Mouse (Mus musculus): ENCODE results near the gene Rad51b. TPM values are rescaled to one million over a fixed set of nuclear protein-coding genes. Genes with fewer than 3 reads are reported as not detected.

The Rad51b gene
- polyA plus RNA-seq, 1 experiment from 2014 or later: 1.3 TPM

GRCm38 (mm10) chr12:79842319-79842718, 545.2 kb downstream of the Rad51b start:
- H3K27ac ChIP-seq: no peak overlapping the region
- H3K27me3 ChIP-seq (replicated peaks): no peaks in the 10 kb centered on the region
- H3K4me3 ChIP-seq: no peak overlapping the region
- no peak overlapping the region for H3K9ac ChIP-seq
- H3K4me2 ChIP-seq: no peak overlapping the region
- H3K9me3 ChIP-seq: no peaks in the 10 kb centered on the region
- no peak for ATAC-seq (replicated peaks)
- WGBS: 33% methylated on average over 7 of the region's 7 CpGs
- H3K4me1 ChIP-seq: peaks cover 28% of the 10 kb centered on the region
- H3K36me3 ChIP-seq (replicated peaks): no peaks in the 10 kb centered on the region

- no peak for ATAC-seq (replicated peaks)
- WGBS: 77% methylated on average over 11 of the region's 11 CpGs
- H3K4me1 ChIP-seq: peaks cover 28% of the 10 kb centered on the region
- no peak overlapping the region for H3K27ac ChIP-seq
- no peaks in the 10 kb centered on the region for H3K27me3 ChIP-seq (replicated peaks)
- H3K4me2 ChIP-seq: no peak overlapping the region
- H3K9me3 ChIP-seq: no peaks in the 10 kb centered on the region
- H3K36me3 ChIP-seq (replicated peaks): no peaks in the 10 kb centered on the region
- no peak overlapping the region for H3K4me3 ChIP-seq
- H3K9ac ChIP-seq: no peak overlapping the region
These were observed 545.9 kb downstream of the Rad51b start for GRCm38 (mm10) chr12:79843002-79843401.

- 54% methylated on average over 6 of the region's 6 CpGs for WGBS
- no peaks in the 10 kb centered on the region for H3K27me3 ChIP-seq (replicated peaks)
- H3K4me3 ChIP-seq: no peak overlapping the region
- no peak overlapping the region for H3K9ac ChIP-seq
- no peak for ATAC-seq (replicated peaks)
- 0 out of 2 replicates have a peak overlapping the region, but pooled peaks have one; percentile 12 for H3K27ac ChIP-seq
- no peaks in the 10 kb centered on the region for H3K9me3 ChIP-seq
- H3K4me1 ChIP-seq: peaks cover 25% of the 10 kb centered on the region
- H3K4me2 ChIP-seq: no peak overlapping the region
- no peaks in the 10 kb centered on the region for H3K36me3 ChIP-seq (replicated peaks)
These were observed 546.4 kb downstream of the Rad51b start for GRCm38 (mm10) chr12:79843496-79843895.

GRCm38 (mm10) chr12:79846247-79847151, 549.4 kb downstream of the Rad51b start:
- WGBS: 30% methylated on average over 7 of the region's 7 CpGs
- no peak for ATAC-seq (replicated peaks)
- Histone ChIP-seq H3K36me3 (replicated peaks) (no peaks in the 10 kb centered on the region), H3K27me3 (replicated peaks) (no peaks in the 10 kb centered on the region), H3K4me1 (peaks cover 9% of the 10 kb centered on the region; the same call in 1 of the 2 replicates), H3K9me3 (no peaks in the 10 kb centered on the region), H3K4me3 (no peak overlapping the region), H3K4me2 (no peak overlapping the region), H3K27ac (no peak overlapping the region), H3K9ac (no peak overlapping the region)

GRCm38 (mm10) chr12:79848539-79848938, 551.5 kb downstream of the Rad51b start:
- H3K4me1 ChIP-seq: 0 out of 2 replicates have a peak, but pooled peaks cover 3% of the 10 kb centered on the region
- H3K9me3 ChIP-seq: no peaks in the 10 kb centered on the region
- no peak overlapping the region for H3K4me2 ChIP-seq
- no peak for ATAC-seq (replicated peaks)
- 71% methylated on average over 13 of the region's 13 CpGs for WGBS
- H3K36me3 ChIP-seq (replicated peaks): no peaks in the 10 kb centered on the region
- no peaks in the 10 kb centered on the region for H3K27me3 ChIP-seq (replicated peaks)
- H3K4me3 ChIP-seq: no peak overlapping the region
- no peak overlapping the region for H3K27ac ChIP-seq
- H3K9ac ChIP-seq: no peak overlapping the region

- no peak for ATAC-seq (replicated peaks)
- Histone ChIP-seq H3K4me3 (no peak overlapping the region), H3K4me2 (no peak overlapping the region), H3K9ac (no peak overlapping the region), H3K27ac (no peak overlapping the region), H3K27me3 (replicated peaks) (no peaks in the 10 kb centered on the region), H3K36me3 (replicated peaks) (no peaks in the 10 kb centered on the region), H3K4me1 (no peaks in the 10 kb centered on the region), H3K9me3 (no peaks in the 10 kb centered on the region)
- 83% methylated on average over 5 of the region's 5 CpGs for WGBS
These were observed 552.9 kb downstream of the Rad51b start for GRCm38 (mm10) chr12:79850021-79850420.

GRCm38 (mm10) chr12:79851898-79852297, 554.8 kb downstream of the Rad51b start:
- WGBS: 89% methylated on average over 8 of the region's 8 CpGs
- Histone ChIP-seq H3K27me3 (replicated peaks) (no peaks in the 10 kb centered on the region), H3K9ac (no peak overlapping the region), H3K4me3 (no peak overlapping the region), H3K9me3 (no peaks in the 10 kb centered on the region), H3K36me3 (replicated peaks) (no peaks in the 10 kb centered on the region), H3K4me2 (no peak overlapping the region), H3K4me1 (no peaks in the 10 kb centered on the region), H3K27ac (no peak overlapping the region)
- ATAC-seq (replicated peaks): no peak

GRCm38 (mm10) chr12:79852606-79853005, 555.5 kb downstream of the Rad51b start:
- no peaks in the 10 kb centered on the region for H3K36me3 ChIP-seq (replicated peaks)
- no peaks in the 10 kb centered on the region for H3K27me3 ChIP-seq (replicated peaks)
- no peak overlapping the region for H3K9ac ChIP-seq
- no peak for ATAC-seq (replicated peaks)
- WGBS: 97% methylated on average over 4 of the region's 4 CpGs
- no peaks in the 10 kb centered on the region for H3K9me3 ChIP-seq
- no peak overlapping the region for H3K27ac ChIP-seq
- no peak overlapping the region for H3K4me2 ChIP-seq
- H3K4me1 ChIP-seq: no peaks in the 10 kb centered on the region
- no peak overlapping the region for H3K4me3 ChIP-seq

GRCm38 (mm10) chr12:79853901-79854490, 556.9 kb downstream of the Rad51b start:
- 90% methylated on average over 5 of the region's 5 CpGs for WGBS
- no peak overlapping the region for H3K4me2 ChIP-seq

GRCm38 (mm10) chr12:79854507-79854906, 557.4 kb downstream of the Rad51b start:
- ATAC-seq (replicated peaks): no peak
- Histone ChIP-seq H3K9ac (no peak overlapping the region), H3K36me3 (replicated peaks) (no peaks in the 10 kb centered on the region), H3K4me1 (peaks cover 3% of the 10 kb centered on the region), H3K27ac (no peak overlapping the region), H3K27me3 (replicated peaks) (no peaks in the 10 kb centered on the region), H3K4me2 (no peak overlapping the region), H3K4me3 (no peak overlapping the region), H3K9me3 (no peaks in the 10 kb centered on the region)
- WGBS: 93% methylated on average over 2 of the region's 2 CpGs

More at GRCm38 (mm10) chr12:79853901-79854490, 556.9 kb downstream of the Rad51b start:
- Histone ChIP-seq H3K9me3 (no peaks in the 10 kb centered on the region), H3K4me1 (no peaks in the 10 kb centered on the region), H3K27ac (no peak overlapping the region), H3K4me3 (no peak overlapping the region), H3K9ac (no peak overlapping the region), H3K36me3 (replicated peaks) (no peaks in the 10 kb centered on the region), H3K27me3 (replicated peaks) (no peaks in the 10 kb centered on the region)
- ATAC-seq (replicated peaks): no peak

GRCm38 (mm10) chr12:79856116-79856909, 559.2 kb downstream of the Rad51b start:
- Histone ChIP-seq H3K9ac (no peak overlapping the region), H3K4me3 (no peak overlapping the region), H3K4me2 (no peak overlapping the region), H3K4me1 (peaks cover 11% of the 10 kb centered on the region), H3K27ac (no peak overlapping the region), H3K36me3 (replicated peaks) (no peaks in the 10 kb centered on the region), H3K27me3 (replicated peaks) (no peaks in the 10 kb centered on the region), H3K9me3 (no peaks in the 10 kb centered on the region)
- WGBS: 92% methylated on average over 11 of the region's 11 CpGs
- no peak for ATAC-seq (replicated peaks)

GRCm38 (mm10) chr12:79857704-79858103, 560.6 kb downstream of the Rad51b start:
- no peak overlapping the region for H3K9ac ChIP-seq
- no peak overlapping the region for H3K27ac ChIP-seq
- ATAC-seq (replicated peaks): no peak
- no peak overlapping the region for H3K4me2 ChIP-seq
- WGBS: 83% methylated on average over 6 of the region's 6 CpGs
- H3K4me3 ChIP-seq: no peak overlapping the region
- H3K4me1 ChIP-seq: peaks cover 11% of the 10 kb centered on the region
- no peaks in the 10 kb centered on the region for H3K27me3 ChIP-seq (replicated peaks)
- H3K36me3 ChIP-seq (replicated peaks): no peaks in the 10 kb centered on the region
- H3K9me3 ChIP-seq: no peaks in the 10 kb centered on the region

Data from midbrain, embryonic 15.5 days (tissue).